In genomic region chr4:88872691-88873090, GRCm38 (mm10) we compare ENCODE assay signal across 12 mouse cellular contexts. TPM values are rescaled to one million over a fixed set of nuclear protein-coding genes. Genes with fewer than 3 reads are reported as not detected.
DNase-seq lines count a peak whose midpoint lies in the region.
"Had no signal": no experiment of that assay in that cellular context is flagged by ENCODE, and none has a peak within 500 bp of the region (broad histone marks: within the 10 kb centered on the region; RNA-seq: fewer than 3 reads in every experiment).

No protein-coding gene starts in this region.

- H3K4me3 ChIP-seq in hindbrain, embryonic 10.5 days: no peak overlapping the region
- H3K4me3 ChIP-seq: liver, embryonic 15.5 days had no signal

- peaks cover 9% of the 10 kb centered on the region for H3K4me1 ChIP-seq in hindbrain, embryonic 10.5 days (replicated peaks)

- H3K36me3 ChIP-seq in hindbrain, embryonic 10.5 days: no peaks in the 10 kb centered on the region
- H3K36me3 ChIP-seq: G1E; liver, embryonic 15.5 days had no signal

- H3K9me3 ChIP-seq in hindbrain, embryonic 10.5 days: no peaks in the 10 kb centered on the region
- H3K9me3 ChIP-seq: G1E; liver, embryonic 15.5 days had no signal

- H3K27ac ChIP-seq in hindbrain, embryonic 10.5 days: no peak overlapping the region
- H3K27ac ChIP-seq: liver, embryonic 15.5 days had no signal

- WGBS in hindbrain, embryonic 10.5 days: 0% methylated on average over 2 of the region's 2 CpGs

- H3K27me3 ChIP-seq in hindbrain, embryonic 10.5 days (ENCODE audit: insufficient read depth, poor library complexity, severe bottlenecking): no peaks in the 10 kb centered on the region
- H3K27me3 ChIP-seq: liver, embryonic 15.5 days had no signal

- peak; percentile 51 for DNase-seq in adrenal gland, postnatal 10 days
- no peak for DNase-seq in adrenal gland, postnatal 4 days (ENCODE audit: low spot score in 2 of 2)
- peak; percentile 21 for DNase-seq in kidney, postnatal 10 days
- no peak for DNase-seq in kidney, postnatal 4 days
- peak; percentile 78 for DNase-seq in 416B (ENCODE audit: low read depth)
- DNase-seq in embryo, embryonic 10.5 days (ENCODE audit: low spot score): peak; percentile 84
- DNase-seq in retina, postnatal 1 day: peak; percentile 73
- no peak for DNase-seq in hindbrain, embryonic 10.5 days (ENCODE audit: low spot score)

RNA-seq across cellular contexts. Expression of gene Ifne, which starts 7.3 kb away (rescaled TPM):
- total RNA-seq in adrenal gland, postnatal 10 days (2021): not detected
- not detected for total RNA-seq in adrenal gland, postnatal 4 days (2021)
- not detected in 2 replicates for polyA plus RNA-seq in hindbrain, embryonic 10.5 days (2016; fragmentation: Nextera tagmentation; extraction: Ambion mirVana)
- total RNA-seq: G1E had no signal
- polyA plus RNA-seq: frontal cortex, adult 2 months; G1E; liver, embryonic 15.5 days; stomach, embryonic 14.5 days had no signal

RNA-seq across cellular contexts. Expression of gene Ifna1, which starts 22.8 kb away (rescaled TPM):
- not detected for total RNA-seq in adrenal gland, postnatal 10 days (2021)
- not detected for total RNA-seq in adrenal gland, postnatal 4 days (2021)
- polyA plus RNA-seq in hindbrain, embryonic 10.5 days (2016; fragmentation: Nextera tagmentation; extraction: Ambion mirVana): not detected in 2 replicates
- total RNA-seq: G1E had no signal
- polyA plus RNA-seq: frontal cortex, adult 2 months; G1E; liver, embryonic 15.5 days; stomach, embryonic 14.5 days had no signal

RNA-seq across cellular contexts. Expression of gene Ifna4, which starts 31.0 kb away (rescaled TPM):
- total RNA-seq in adrenal gland, postnatal 10 days (2021): not detected
- not detected for total RNA-seq in adrenal gland, postnatal 4 days (2021)
- polyA plus RNA-seq in hindbrain, embryonic 10.5 days (2016; fragmentation: Nextera tagmentation; extraction: Ambion mirVana): not detected in 2 replicates
- polyA plus RNA-seq: frontal cortex, adult 2 months; G1E; liver, embryonic 15.5 days; stomach, embryonic 14.5 days had no signal

RNA-seq across cellular contexts. Expression of gene Ifna5, which starts 37.4 kb away (rescaled TPM):
- not detected for total RNA-seq in adrenal gland, postnatal 10 days (2021)
- total RNA-seq in adrenal gland, postnatal 4 days (2021): not detected
- polyA plus RNA-seq in hindbrain, embryonic 10.5 days (2016; fragmentation: Nextera tagmentation; extraction: Ambion mirVana): not detected in 2 replicates
- total RNA-seq: G1E had no signal
- polyA plus RNA-seq: frontal cortex, adult 2 months; G1E; liver, embryonic 15.5 days; stomach, embryonic 14.5 days had no signal

RNA-seq across cellular contexts. Expression of gene Ifna6, which starts 45.5 kb away (rescaled TPM):
- not detected for total RNA-seq in adrenal gland, postnatal 10 days (2021)
- not detected for total RNA-seq in adrenal gland, postnatal 4 days (2021)
- polyA plus RNA-seq in hindbrain, embryonic 10.5 days (2016; fragmentation: Nextera tagmentation; extraction: Ambion mirVana): not detected in 2 replicates
- total RNA-seq: G1E had no signal
- polyA plus RNA-seq: frontal cortex, adult 2 months; G1E; liver, embryonic 15.5 days; stomach, embryonic 14.5 days had no signal

Comparison
In these comparisons a context has a peak if more than half of its experiments do, and no peak if none do; other contexts are left out.
1. DNase-seq: peak in adrenal gland, postnatal 10 days (single experiment), kidney, postnatal 10 days (single experiment), 416B (single experiment), embryo, embryonic 10.5 days (single experiment) and retina, postnatal 1 day (single experiment); none in adrenal gland, postnatal 4 days (0 of 2), kidney, postnatal 4 days (0 of 2) and hindbrain, embryonic 10.5 days (single experiment).